Mouse (Mus musculus): Measurements from ENCODE around the gene Srsf4. TPM values are rescaled to one million over a fixed set of nuclear protein-coding genes. Genes with fewer than 3 reads are reported as not detected.

The Srsf4 gene
- 10 to 100 TPM; 70.8 to 72.8 TPM for total RNA-seq (2021)
- long read RNA-seq, experiment 1, transcript Srsf4-202 (6 exons, 2,257 nt), result major isoform, 99 of 124 reads
- long read RNA-seq, experiment 1, partial matches to known transcripts, result 6 of 124 reads
- long read RNA-seq, experiment 1, other reads (novel, unspliced or antisense), result 19 of 124 reads
- long read RNA-seq, experiment 2, transcript Srsf4-202 (6 exons, 2,257 nt), result major isoform, 75 of 84 reads
- long read RNA-seq, experiment 2, partial matches to known transcripts, result 0 of 84 reads
- long read RNA-seq, experiment 2, other reads (novel, unspliced or antisense), result 9 of 84 reads

DNA sequence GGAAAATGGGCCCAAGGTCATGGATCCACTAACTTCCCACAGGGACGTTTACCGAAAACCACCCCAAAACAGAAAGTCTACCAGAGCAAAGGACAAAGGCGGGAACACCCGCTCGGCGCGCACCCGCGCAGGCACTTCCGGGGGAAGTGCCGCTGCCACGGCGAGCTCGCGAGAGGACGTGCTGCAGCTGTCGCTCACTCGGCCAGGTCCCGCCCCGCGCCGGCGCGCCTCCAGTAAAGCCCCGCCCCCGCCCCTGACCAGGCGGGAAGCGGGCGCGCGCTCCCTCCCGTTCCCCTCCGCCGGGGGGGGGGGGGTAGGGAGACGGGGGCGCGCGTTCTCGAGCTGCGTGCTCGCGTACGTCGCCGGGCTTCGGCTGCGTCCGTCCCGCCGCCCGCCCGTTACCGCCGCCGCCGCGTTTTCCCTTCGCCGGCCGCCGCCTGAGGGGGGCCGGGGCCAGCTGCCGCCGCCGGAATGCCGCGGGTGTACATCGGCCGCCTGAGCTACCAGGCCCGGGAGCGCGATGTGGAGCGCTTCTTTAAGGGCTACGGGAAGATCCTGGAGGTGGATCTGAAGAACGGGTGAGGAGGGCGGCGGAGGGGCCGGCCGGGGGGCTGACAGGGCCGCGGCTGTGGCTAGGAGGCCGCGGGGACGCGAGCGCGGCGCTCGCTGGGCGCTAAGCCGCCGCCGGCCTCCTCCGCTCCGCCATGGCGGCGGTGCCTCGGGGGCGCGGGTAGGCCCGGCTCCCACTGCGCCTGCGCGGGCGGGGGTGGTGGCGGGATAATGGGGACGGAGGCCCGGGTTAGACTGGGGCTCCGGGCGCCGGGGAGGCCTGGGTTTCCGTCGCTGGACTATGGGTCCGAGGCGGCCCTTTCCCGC lies at the start of gene Srsf4:
Srsf4 (plus strand) TSS at position 325 of the 876 bp plus-strand sequence.
- intact Hi-C loops (cut with DNase I), result loop anchor here (5.0 kb wide), 1 partner anchor 389 kb away; the partner anchor contains the start of gene Gmeb1
- peak; percentile 90 to 95 for DNase-seq (ENCODE audit: extremely low spot score in 1 of 2, low spot score in 2 of 2)

DNA sequence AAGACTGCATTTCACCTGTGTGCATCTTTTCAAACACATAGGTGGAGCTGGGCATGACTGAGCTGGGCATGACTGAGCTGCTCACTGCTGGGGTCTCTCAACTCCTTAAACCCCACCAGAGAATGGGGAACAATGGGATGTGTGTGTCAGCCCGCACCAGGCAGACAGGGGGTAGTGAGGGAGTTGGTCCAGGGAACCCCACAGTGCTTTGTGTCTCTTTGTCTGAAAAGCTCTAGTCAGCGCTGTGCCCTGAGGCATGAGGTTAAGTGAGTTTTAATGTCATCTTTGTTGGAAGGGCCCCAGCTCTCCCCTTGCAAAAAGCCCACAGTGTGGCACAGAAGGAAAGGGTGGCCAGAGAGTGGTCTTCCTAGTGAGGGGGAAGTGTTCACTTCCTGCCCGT lies 48.5 kb upstream of the Srsf4 start:
- TF ChIP-seq CTCF (IDR thresholded peaks at IDR 0.05), result no peak
- intact Hi-C loops (cut with DNase I), result no loop called here
- Histone ChIP-seq H3K27ac (no peak overlapping the region), H3K4me3 (no peak overlapping the region)
- no peak for DNase-seq (ENCODE audit: extremely low spot score in 1 of 2, low spot score in 2 of 2)

More for the DNA sequence above, at the start of gene Srsf4:
- no peak for TF ChIP-seq CTCF (IDR thresholded peaks at IDR 0.05)
- peak within 1 kb of the TSS; percentile 92 for H3K4me3 ChIP-seq
- H3K27ac ChIP-seq, result peak within 1 kb of the TSS; percentile 99

DNA sequence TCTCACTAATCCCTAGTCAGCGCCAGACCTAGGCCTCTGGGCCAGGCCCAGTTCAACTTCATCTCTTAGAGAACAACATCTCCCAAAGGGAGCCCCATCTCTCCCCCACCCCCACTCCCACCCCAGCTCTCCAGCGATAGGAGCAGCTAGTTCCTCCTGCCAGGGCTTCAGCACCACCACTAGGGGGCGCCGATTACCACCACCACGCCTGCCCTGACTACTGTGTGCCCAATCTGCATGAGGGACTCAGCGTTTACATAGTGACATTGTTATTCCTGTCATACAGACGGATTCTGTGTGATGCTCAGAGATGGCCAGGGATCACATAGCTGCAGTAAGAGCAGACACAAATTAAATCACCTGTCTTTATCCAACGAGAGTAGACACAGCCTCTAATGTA lies 47.6 kb upstream of the Srsf4 start:
- H3K27ac ChIP-seq, result no peak overlapping the region
- no peak for DNase-seq (ENCODE audit: extremely low spot score in 1 of 2, low spot score in 2 of 2)
- TF ChIP-seq CTCF (IDR thresholded peaks at IDR 0.05), result peak; percentile 66

DNA sequence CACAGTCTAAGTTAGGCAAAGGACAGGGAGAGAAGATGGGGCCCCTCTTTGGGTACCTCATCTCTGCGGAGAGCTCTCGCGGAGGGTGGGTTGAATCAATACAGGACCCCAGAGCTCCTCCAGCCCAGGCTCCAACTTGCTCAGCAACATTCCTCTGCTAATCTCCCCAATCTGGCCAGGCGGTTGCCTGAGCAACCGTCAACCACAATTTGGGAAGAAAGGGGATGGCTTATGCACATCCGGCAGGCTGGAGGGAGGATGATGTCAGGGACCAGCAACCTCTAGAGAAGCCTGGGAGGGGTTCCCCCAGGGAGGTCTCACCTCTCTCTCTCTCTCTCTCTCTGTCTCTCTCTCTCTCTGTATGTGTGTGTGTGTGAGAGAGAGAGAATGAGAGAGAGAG lies 46.5 kb upstream of the Srsf4 start:
- intact Hi-C loops (cut with DNase I), result no loop called here
- no peak for DNase-seq (ENCODE audit: extremely low spot score in 1 of 2, low spot score in 2 of 2)

More for the DNA sequence above, 47.6 kb upstream of the Srsf4 start:
- H3K4me3 ChIP-seq, result no peak overlapping the region
- intact Hi-C loops (cut with DNase I), result no loop called here

DNA sequence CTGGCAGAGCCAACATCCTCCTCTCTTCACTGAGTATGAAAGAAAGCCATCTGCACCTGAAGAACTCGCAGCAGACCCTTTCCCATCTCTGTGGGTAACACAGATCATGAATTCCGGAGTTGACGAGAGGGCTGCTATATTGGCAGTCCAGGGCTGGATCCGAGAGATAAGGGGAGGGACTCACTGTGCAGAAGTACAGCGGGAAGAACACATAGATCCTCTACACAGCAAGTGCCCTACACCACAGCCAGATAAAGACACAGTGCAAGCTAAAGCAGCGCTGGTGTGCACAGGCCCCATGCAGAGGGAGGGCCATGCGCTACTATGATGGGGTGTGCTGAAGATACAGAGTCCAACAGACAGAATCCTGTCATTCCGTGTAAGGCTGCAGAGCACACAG lies 44.3 kb upstream of the Srsf4 start:
- no peak overlapping the region for H3K27ac ChIP-seq
- intact Hi-C loops (cut with DNase I), result no loop called here

More for the DNA sequence above, 46.5 kb upstream of the Srsf4 start:
- no peak for TF ChIP-seq CTCF (IDR thresholded peaks at IDR 0.05)
- Histone ChIP-seq H3K4me3 (no peak overlapping the region), H3K27ac (no peak overlapping the region)

DNA sequence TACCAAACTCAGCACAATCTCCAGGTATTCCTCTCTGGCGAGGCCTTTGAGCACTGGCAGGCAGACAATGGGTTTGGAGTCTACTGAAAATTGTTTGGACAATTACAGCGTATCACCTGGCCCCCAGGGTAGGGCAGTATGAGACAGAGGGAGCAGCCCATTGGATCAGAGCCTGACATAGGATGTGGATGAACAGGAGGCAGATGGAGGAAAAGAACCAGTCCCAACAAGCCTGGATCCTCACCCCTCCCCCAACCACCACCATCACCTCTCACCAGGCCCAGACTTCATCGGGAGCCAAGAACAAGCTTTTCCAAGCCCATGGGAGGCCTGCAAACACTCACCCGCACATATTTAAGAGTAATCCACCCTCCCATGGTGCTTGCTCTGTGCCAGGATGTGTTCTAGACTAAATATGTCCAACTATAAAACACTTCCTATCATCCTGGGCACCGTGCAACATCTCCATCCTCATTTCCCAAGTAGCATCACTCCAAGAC lies 41.8 kb upstream of the Srsf4 start:
- DNase-seq (ENCODE audit: extremely low spot score in 1 of 2, low spot score in 2 of 2), result no peak
- intact Hi-C loops (cut with DNase I), result loop anchor here (5.0 to 10.0 kb wide), 4 partner anchors 217 to 727 kb away; no protein-coding TSS in a partner anchor
- H3K4me3 ChIP-seq, result no peak overlapping the region
- no peak for TF ChIP-seq CTCF (IDR thresholded peaks at IDR 0.05)
- H3K27ac ChIP-seq, result no peak overlapping the region

More for the DNA sequence above, 44.3 kb upstream of the Srsf4 start:
- TF ChIP-seq CTCF (IDR thresholded peaks at IDR 0.05), result no peak
- DNase-seq (ENCODE audit: extremely low spot score in 1 of 2, low spot score in 2 of 2), result no peak
- no peak overlapping the region for H3K4me3 ChIP-seq

DNA sequence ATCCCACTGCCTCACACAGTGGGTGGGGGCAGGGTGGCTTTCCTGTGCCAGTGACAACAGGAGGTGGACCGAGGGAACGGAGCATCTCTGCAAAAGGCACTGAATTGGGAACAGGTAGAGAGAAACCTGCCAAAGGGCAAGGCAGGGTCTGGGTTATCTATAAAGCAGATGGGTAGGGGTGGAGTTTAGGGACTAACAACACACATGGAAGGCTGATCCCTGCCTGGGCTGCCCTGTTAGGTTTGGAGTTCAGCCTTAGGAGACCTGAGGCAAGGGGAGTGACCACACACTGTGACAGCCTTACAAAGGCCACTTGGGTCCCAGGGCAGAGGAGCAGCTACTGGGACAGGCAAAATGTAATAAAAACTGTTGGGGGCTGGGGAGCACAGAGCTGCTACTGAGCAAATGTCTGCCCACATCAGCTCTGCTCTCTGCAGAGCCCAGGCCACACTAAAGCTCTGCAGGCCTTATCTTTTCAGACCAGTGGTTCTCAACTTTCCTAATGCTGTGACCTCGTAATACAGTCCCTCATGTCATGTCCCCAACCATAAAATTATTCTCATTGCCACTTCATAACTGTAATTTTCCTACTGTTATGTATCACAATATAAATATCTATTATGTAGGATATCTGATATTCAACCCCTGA lies 40.5 kb upstream of the Srsf4 start:
- no peak overlapping the region for H3K27ac ChIP-seq
- intact Hi-C loops (cut with DNase I), result loop anchor here (5.0 to 10.0 kb wide), 4 partner anchors 218 to 728 kb away; no protein-coding TSS in a partner anchor
- H3K4me3 ChIP-seq, result no peak overlapping the region
- TF ChIP-seq CTCF (IDR thresholded peaks at IDR 0.05), result no peak
- no peak for DNase-seq (ENCODE audit: extremely low spot score in 1 of 2, low spot score in 2 of 2)

DNA sequence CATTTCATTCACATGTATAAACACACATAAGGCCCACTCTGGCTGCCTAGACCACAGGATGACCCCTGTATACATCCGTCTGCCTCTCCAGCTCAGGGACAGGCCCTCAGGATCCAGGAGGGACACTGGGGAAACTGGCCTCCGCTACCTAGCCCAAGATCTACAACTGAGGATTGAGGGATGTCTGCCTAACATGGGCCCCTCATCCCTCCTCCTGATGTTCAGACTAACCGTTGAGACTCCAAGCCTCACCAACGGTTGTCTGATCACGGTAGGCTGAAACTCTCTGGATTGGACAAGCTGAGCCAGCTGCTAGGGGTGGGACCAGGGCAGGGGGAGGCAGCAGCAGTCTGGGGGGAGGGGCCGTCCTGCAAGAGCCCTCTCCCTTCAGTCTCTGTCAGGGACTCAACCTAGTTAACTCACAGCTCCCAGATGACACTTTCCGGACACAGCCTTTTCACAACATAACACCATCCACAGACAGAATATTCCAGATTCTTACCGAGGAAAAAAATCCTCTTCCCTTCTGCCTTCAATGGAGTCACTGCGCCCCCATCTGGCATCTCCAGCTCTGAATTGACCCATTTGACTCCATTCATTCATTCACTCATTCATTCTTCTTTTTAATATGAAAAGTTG lies 39.3 kb upstream of the Srsf4 start:
- no peak overlapping the region for H3K27ac ChIP-seq

DNA sequence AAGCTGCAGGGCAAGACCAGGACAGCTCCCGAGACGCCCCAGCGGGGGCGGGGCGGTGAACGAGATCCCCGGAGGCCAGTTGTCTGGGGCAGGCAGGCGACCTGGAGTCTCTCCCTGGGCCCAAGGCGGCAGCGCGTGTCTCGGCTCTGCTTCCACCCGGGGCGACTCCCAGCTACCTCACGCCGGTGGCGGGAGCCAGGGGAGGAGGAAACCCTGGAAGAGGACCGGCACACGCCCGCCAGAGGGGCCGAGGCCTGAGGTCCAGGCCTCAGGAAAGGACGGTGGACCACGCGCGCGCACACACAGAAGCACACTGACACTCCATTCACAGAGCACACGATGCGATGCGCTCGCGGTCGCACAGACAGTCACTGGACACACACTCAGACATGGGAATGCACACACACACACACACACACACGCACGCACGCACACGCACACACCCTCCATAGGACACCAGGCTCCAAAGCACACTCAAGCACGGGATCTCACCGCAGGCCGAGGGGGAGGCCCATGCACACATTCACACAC lies 37.0 kb upstream of the Srsf4 start:
- no peak for DNase-seq (ENCODE audit: extremely low spot score in 1 of 2, low spot score in 2 of 2)
- no peak for TF ChIP-seq CTCF (IDR thresholded peaks at IDR 0.05)
- H3K4me3 ChIP-seq, result peak overlapping the region; percentile 75
- intact Hi-C loops (cut with DNase I), result loop anchor here (10.0 kb wide), 3 partner anchors 222 to 732 kb away; no protein-coding TSS in a partner anchor
- H3K27ac ChIP-seq, result peak overlapping the region; percentile 47; the same call in 1 of the 2 replicates

More for the DNA sequence above, 39.3 kb upstream of the Srsf4 start:
- intact Hi-C loops (cut with DNase I), result loop anchor here (1.0 to 10.0 kb wide), 5 partner anchors 50 to 729 kb away; no protein-coding TSS in a partner anchor
- peak; percentile 54 for TF ChIP-seq CTCF (IDR thresholded peaks at IDR 0.05)
- peak in 1 of 2 experiments; percentile 46 for DNase-seq (ENCODE audit: extremely low spot score in 1 of 2, low spot score in 2 of 2)
- no peak overlapping the region for H3K4me3 ChIP-seq

DNA sequence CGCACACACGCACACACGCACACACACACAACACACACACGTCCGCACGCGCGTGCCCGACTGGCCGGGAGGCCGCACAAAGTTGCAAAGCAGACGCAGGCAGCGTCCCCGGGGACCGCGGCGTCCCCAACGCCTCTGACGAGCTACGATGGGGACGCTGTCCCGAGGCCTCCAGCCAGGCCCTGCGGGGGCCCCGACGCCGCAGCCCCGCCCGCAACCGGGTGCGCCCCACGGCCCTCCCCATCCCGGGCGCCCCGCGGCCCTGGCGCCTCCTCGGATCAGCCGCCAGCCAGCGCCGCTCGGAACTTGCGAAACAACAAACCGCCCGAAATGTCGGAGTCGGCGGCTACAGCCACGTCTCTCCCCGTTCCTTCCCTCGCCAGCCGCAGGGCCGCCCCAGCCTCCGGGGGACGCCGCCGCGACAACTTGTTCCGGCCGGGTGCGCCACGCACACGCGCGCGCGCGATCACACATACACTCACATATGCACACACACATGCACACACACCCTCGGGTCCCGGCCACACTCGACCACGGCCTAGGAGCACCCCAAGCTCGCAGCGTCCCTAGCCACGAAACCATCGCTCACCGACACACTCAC lies 36.4 kb upstream of the Srsf4 start:
- intact Hi-C loops (cut with DNase I), result loop anchor here (10.0 kb wide), 3 partner anchors 222 to 732 kb away; no protein-coding TSS in a partner anchor
- H3K4me3 ChIP-seq, result peak overlapping the region; percentile 75
- H3K27ac ChIP-seq, result peak overlapping the region; percentile 53
- no peak for TF ChIP-seq CTCF (IDR thresholded peaks at IDR 0.05)
- peak; percentile 41 to 42 for DNase-seq (ENCODE audit: extremely low spot score in 1 of 2, low spot score in 2 of 2)
